16 mouse cellular contexts compared by ENCODE assay signal in genomic region chr6:134723833-134724553, GRCm38 (mm10).
A peak's percentile ranks its signal among the peaks of the same experiment; 100 is the strongest.
DNase-seq lines count a peak whose midpoint lies in the region; ATAC-seq lines count a peak whose summit lies in the region.
"Had no signal": no experiment of that assay in that cellular context is flagged by ENCODE, and none has a peak within 500 bp of the region (broad histone marks: within the 10 kb centered on the region; RNA-seq: fewer than 3 reads in every experiment).

No protein-coding gene starts in this region.

- H3K27ac ChIP-seq in liver, embryonic 12.5 days = peak overlapping the region; percentile 49; the same call in 1 of the 2 replicates
- peak overlapping the region; percentile 42; the same call in 1 of the 2 replicates for H3K27ac ChIP-seq in liver, embryonic 16.5 days (ENCODE audit: low read length)
- H3K27ac ChIP-seq: hindbrain, embryonic 13.5 days; limb, embryonic 12.5 days; midbrain, embryonic 13.5 days had no signal

- no peak for DNase-seq in liver
- peak; percentile 71 for DNase-seq in kidney, postnatal 14 days
- no peak for DNase-seq in gastrocnemius, postnatal 4 days (ENCODE audit: low spot score in 2 of 2)
- no peak for DNase-seq in cerebellum, adult 9-11 months
- DNase-seq in layer of hippocampus, adult 8-10 months (ENCODE audit: low spot score in 2 of 2) = no peak
- no peak for DNase-seq in urinary bladder, postnatal 36 days (ENCODE audit: low spot score in 2 of 2)
- DNase-seq: cerebellum, adult 9-10 months; heart, postnatal 14 days; layer of hippocampus, adult 9-11 months had no signal

- H3K9ac ChIP-seq in liver, embryonic 12.5 days = no peak overlapping the region
- no peak overlapping the region for H3K9ac ChIP-seq in liver, embryonic 16.5 days (ENCODE audit: low read depth, low read length)
- H3K9ac ChIP-seq: hindbrain, embryonic 13.5 days; limb, embryonic 12.5 days; midbrain, embryonic 13.5 days had no signal

- H3K4me1 ChIP-seq in liver, embryonic 12.5 days = no peaks in the 10 kb centered on the region
- peaks cover 4% of the 10 kb centered on the region for H3K4me1 ChIP-seq in liver, embryonic 16.5 days (ENCODE audit: control insufficient read depth, low read depth, low read length)
- H3K4me1 ChIP-seq: limb, embryonic 12.5 days; midbrain, embryonic 13.5 days had no signal

- no peak overlapping the region for H3K4me3 ChIP-seq in liver, embryonic 12.5 days
- H3K4me3 ChIP-seq in liver, embryonic 16.5 days (ENCODE audit: low read depth, low read length) = no peak overlapping the region
- H3K4me3 ChIP-seq: hindbrain, embryonic 13.5 days; limb, embryonic 12.5 days; midbrain, embryonic 13.5 days had no signal

- ATAC-seq in liver, embryonic 12.5 days = 0 out of 2 replicates have a peak, but pooled peaks have one; percentile 35
- peak; percentile 80 for ATAC-seq in liver, embryonic 16.5 days (ENCODE audit: low read depth)
- ATAC-seq: midbrain, embryonic 13.5 days; Patski had no signal

- H3K9me3 ChIP-seq in liver, embryonic 12.5 days (replicated peaks) = no peaks in the 10 kb centered on the region
- no peaks in the 10 kb centered on the region for H3K9me3 ChIP-seq in liver, embryonic 16.5 days (replicated peaks; ENCODE audit: control insufficient read depth, low read length)
- H3K9me3 ChIP-seq: hindbrain, embryonic 13.5 days; limb, embryonic 12.5 days; midbrain, embryonic 13.5 days had no signal

- no peak overlapping the region for H3K4me2 ChIP-seq in liver, embryonic 12.5 days
- no peak overlapping the region for H3K4me2 ChIP-seq in liver, embryonic 16.5 days (ENCODE audit: low read depth, low read length)
- H3K4me2 ChIP-seq: heart, embryonic 11.5 days; hindbrain, embryonic 13.5 days; limb, embryonic 12.5 days; midbrain, embryonic 13.5 days had no signal

- H3K36me3 ChIP-seq in liver, embryonic 12.5 days = peaks cover 60% of the 10 kb centered on the region
- peaks cover 4% of the 10 kb centered on the region for H3K36me3 ChIP-seq in liver, embryonic 16.5 days (ENCODE audit: control insufficient read depth, insufficient read depth)
- H3K36me3 ChIP-seq: hindbrain, embryonic 13.5 days had no signal

- 71% methylated on average over 9 of the region's 9 CpGs for WGBS in liver, embryonic 12.5 days (ENCODE audit: insufficient replicate concordance)
- WGBS in liver, embryonic 16.5 days (ENCODE audit: insufficient replicate concordance) = 62% methylated on average over 9 of the region's 9 CpGs

- no peaks in the 10 kb centered on the region for H3K27me3 ChIP-seq in liver, embryonic 12.5 days (replicated peaks)
- H3K27me3 ChIP-seq in liver, embryonic 16.5 days (ENCODE audit: control insufficient read depth, insufficient read depth, low read depth, low read length) = no peaks in the 10 kb centered on the region
- H3K27me3 ChIP-seq: hindbrain, embryonic 13.5 days; limb, embryonic 12.5 days; midbrain, embryonic 13.5 days; Patski had no signal
